Mouse (Mus musculus) hematopoietic multipotent progenitor cell, adult 10-12 weeks (in vitro differentiated cells): ENCODE data around the gene Olfr1233. TPM values are rescaled to one million over a fixed set of nuclear protein-coding genes. Genes with fewer than 3 reads are reported as not detected.

Experiments used
- polyA plus RNA-seq: library from polyadenylated mRNA; stranded (reverse); fragments of >175 nt; gene quantifications from 2 replicates; pipeline ENCODE4 v1.2.3, GENCODE M21; 2012; ENCODE audit warnings: low replicate concordance

Olfr1233 gene
- not detected in 2 replicates for polyA plus RNA-seq

GRCm38 (mm10) chr2:89342298-89342697 is at the start of gene Olfr1233:
Olfr1233 (minus strand) TSS chr2:89342398.

DNA sequence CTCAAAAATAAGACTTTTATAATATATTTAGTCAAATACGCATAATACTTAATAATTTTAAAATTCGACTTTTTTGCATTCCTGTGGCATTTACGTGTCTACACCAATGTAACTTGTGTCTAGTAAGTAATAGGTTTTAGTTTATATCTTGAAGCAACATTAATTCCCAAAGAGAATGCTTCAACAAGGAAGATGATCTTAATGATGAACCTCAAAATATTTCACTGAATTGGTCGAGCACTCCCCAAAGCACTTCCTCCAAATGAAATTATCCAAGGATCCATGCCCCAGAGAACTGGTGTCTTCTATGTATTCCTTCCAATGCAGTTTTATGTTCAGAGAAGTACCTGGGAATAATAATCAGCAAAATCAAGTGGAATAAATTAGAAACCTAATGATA is 22.6 kb upstream of the Olfr1233 start, which contains the start of gene Olfr1234:
TSS of gene Olfr1234 (minus strand) at position 101 of the 400 bp plus-strand sequence.

DNA sequence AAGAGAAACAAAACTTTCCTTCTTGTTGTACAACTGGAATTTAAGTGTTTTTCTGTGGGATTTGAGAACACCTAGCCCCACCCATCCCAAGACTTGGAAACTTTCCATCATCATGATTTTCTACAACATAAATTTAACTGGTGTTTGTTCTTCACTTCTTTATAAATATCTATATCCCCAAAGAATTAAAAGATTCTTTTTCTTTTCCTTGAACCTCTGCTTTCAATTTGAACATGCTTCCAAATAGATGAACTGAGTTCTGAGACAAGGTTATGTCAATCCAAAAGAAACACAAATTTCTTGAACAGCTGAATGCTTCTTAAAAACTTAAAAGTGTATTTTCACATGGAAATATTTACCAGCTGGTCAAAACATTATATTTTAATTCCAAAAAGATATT is 12.6 kb downstream of the Olfr1233 start, which contains the start of gene Olfr1232:
TSS of gene Olfr1232 (minus strand) at position 101 of the 400 bp plus-strand sequence.

GRCm38 (mm10) chr2:89306974-89307373 is 35.2 kb downstream of the Olfr1233 start, which contains the start of gene Olfr1231:
Olfr1231 (minus strand) TSS chr2:89307074.

GRCm38 (mm10) chr2:89297168-89297567 is 45.0 kb downstream of the Olfr1233 start, which contains the start of gene Olfr1230:
Olfr1230 (minus strand) TSS chr2:89297268.

GRCm38 (mm10) chr2:89287914-89288313 is 54.3 kb downstream of the Olfr1233 start, which contains the start of gene Olfr1229:
Olfr1229 (minus strand) TSS chr2:89288014.

Other genes with a start within 250 kb of the Olfr1233 start
- not detected in 2 replicates for gene Olfr1220, start 235.6 kb downstream of the Olfr1233 start, polyA plus RNA-seq
- gene Olfr1221, start 225.1 kb downstream of the Olfr1233 start, polyA plus RNA-seq, result not detected in 2 replicates
- not detected in 2 replicates for gene Olfr1222, start 209.3 kb downstream of the Olfr1233 start, polyA plus RNA-seq
- gene Olfr1223, start 190.8 kb downstream of the Olfr1233 start, polyA plus RNA-seq, result not detected in 2 replicates
- not detected in 2 replicates for gene Olfr1224-ps1, start 178.3 kb downstream of the Olfr1233 start, polyA plus RNA-seq
- not detected in 2 replicates for gene Olfr1225, start 167.7 kb downstream of the Olfr1233 start, polyA plus RNA-seq
- gene Olfr1226, start 142.3 kb downstream of the Olfr1233 start, polyA plus RNA-seq, result not detected in 2 replicates
- not detected in 2 replicates for gene Olfr1228, start 88.3 kb downstream of the Olfr1233 start, polyA plus RNA-seq
- gene Olfr1229, start 54.4 kb downstream of the Olfr1233 start, polyA plus RNA-seq, result not detected in 2 replicates
- not detected in 2 replicates for gene Olfr1230, start 45.1 kb downstream of the Olfr1233 start, polyA plus RNA-seq
- gene Olfr1231, start 35.3 kb downstream of the Olfr1233 start, polyA plus RNA-seq, result not detected in 2 replicates
- gene Olfr1232, start 12.7 kb downstream of the Olfr1233 start, polyA plus RNA-seq, result not detected in 2 replicates
- not detected in 2 replicates for gene Olfr1234, start 22.5 kb upstream of the Olfr1233 start, polyA plus RNA-seq
- gene Olfr1238, start 67.3 kb upstream of the Olfr1233 start, polyA plus RNA-seq, result not detected in 2 replicates
- gene Olfr1239, start 78.0 kb upstream of the Olfr1233 start, polyA plus RNA-seq, result not detected in 2 replicates
- gene Olfr1240, start 100.6 kb upstream of the Olfr1233 start, polyA plus RNA-seq, result not detected in 2 replicates
- gene Olfr1241, start 144.7 kb upstream of the Olfr1233 start, polyA plus RNA-seq, result not detected in 2 replicates
- not detected in 2 replicates for gene Olfr1242, start 155.9 kb upstream of the Olfr1233 start, polyA plus RNA-seq
- gene Olfr1243, start 189.1 kb upstream of the Olfr1233 start, polyA plus RNA-seq, result not detected in 2 replicates
- not detected in 2 replicates for gene Olfr1245, start 236.0 kb upstream of the Olfr1233 start, polyA plus RNA-seq